Comparison of ENCODE assay signal across 8 mouse cellular contexts in genomic region chr11:70648512-70648911, GRCm38 (mm10). TPM values are rescaled to one million over a fixed set of nuclear protein-coding genes. Genes with fewer than 3 reads are reported as not detected.
DNase-seq lines count a peak whose midpoint lies in the region; ATAC-seq lines count a peak whose summit lies in the region.

No protein-coding gene starts in this region.

- H3K4me3 ChIP-seq in forebrain, embryonic 13.5 days: peak overlapping the region; percentile 75
- peak overlapping the region; percentile 97 for H3K4me3 ChIP-seq in liver, embryonic 16.5 days (ENCODE audit: low read depth, low read length)

- no peak overlapping the region for H3K27ac ChIP-seq in forebrain, embryonic 13.5 days
- H3K27ac ChIP-seq in liver, embryonic 16.5 days (ENCODE audit: low read length): peak overlapping the region; percentile 99

- H3K4me2 ChIP-seq in forebrain, embryonic 13.5 days: peak overlapping the region; percentile 100
- peak overlapping the region; percentile 79 for H3K4me2 ChIP-seq in liver, embryonic 16.5 days (ENCODE audit: low read depth, low read length)

- DNase-seq in cerebellum, adult 9-10 months: peak; percentile 48
- no peak for DNase-seq in cerebellum, adult 8-10 months
- DNase-seq in 416B (ENCODE audit: low read depth): peak; percentile 51
- DNase-seq in thymus, postnatal 36 days: no peak
- DNase-seq in right cerebral cortex, postnatal 4 days: no peak

- H3K9ac ChIP-seq in forebrain, embryonic 13.5 days: peak overlapping the region; percentile 83
- H3K9ac ChIP-seq in liver, embryonic 16.5 days (ENCODE audit: low read depth, low read length): peak overlapping the region; percentile 96

- H3K9me3 ChIP-seq in forebrain, embryonic 13.5 days (replicated peaks): no peaks in the 10 kb centered on the region
- H3K9me3 ChIP-seq in liver, embryonic 16.5 days (replicated peaks; ENCODE audit: control insufficient read depth, low read length): no peaks in the 10 kb centered on the region

- ATAC-seq in forebrain, embryonic 13.5 days: no peak
- ATAC-seq in liver, embryonic 16.5 days (ENCODE audit: low read depth): no peak
- ATAC-seq in granulocyte monocyte progenitor cell, adult 5-6 weeks (replicated peaks; ENCODE audit: poor library complexity, severe bottlenecking): no peak

- peaks cover 57% of the 10 kb centered on the region for H3K4me1 ChIP-seq in forebrain, embryonic 13.5 days
- peaks cover 65% of the 10 kb centered on the region for H3K4me1 ChIP-seq in liver, embryonic 16.5 days (ENCODE audit: control insufficient read depth, low read depth, low read length)

- H3K36me3 ChIP-seq in forebrain, embryonic 13.5 days (ENCODE audit: poor library complexity, severe bottlenecking): peaks cover 64% of the 10 kb centered on the region
- peaks cover 52% of the 10 kb centered on the region for H3K36me3 ChIP-seq in liver, embryonic 16.5 days (ENCODE audit: control insufficient read depth, insufficient read depth)

- WGBS in forebrain, embryonic 13.5 days: 87% methylated on average over 4 of the region's 4 CpGs
- 20% methylated on average over 4 of the region's 4 CpGs for WGBS in liver, embryonic 16.5 days (ENCODE audit: insufficient replicate concordance)

- H3K27me3 ChIP-seq in forebrain, embryonic 13.5 days: no peaks in the 10 kb centered on the region
- H3K27me3 ChIP-seq in liver, embryonic 16.5 days (ENCODE audit: control insufficient read depth, insufficient read depth, low read depth, low read length): no peaks in the 10 kb centered on the region

RNA-seq across cellular contexts. Expression of gene Slc25a11, which starts 1.2 kb away (rescaled TPM):
- polyA plus RNA-seq in forebrain, embryonic 13.5 days (2015; fragmentation: Nextera tagmentation; extraction: Ambion mirVana): 156 and 165 TPM in 2 replicates
- polyA plus RNA-seq in liver, embryonic 16.5 days (2015; fragmentation: Nextera tagmentation; extraction: Ambion mirVana): 74.5 and 79.2 TPM in 2 replicates
- 80.9 and 91.7 TPM in 2 replicates for total RNA-seq in granulocyte monocyte progenitor cell, adult 5-6 weeks (2014; fragmentation: Nextera tagmentation)
- 63.3 and 67.7 TPM in 2 replicates for total RNA-seq in granulocyte monocyte progenitor cell, adult 5-6 weeks (2017)

RNA-seq across cellular contexts. Expression of gene Rnf167, which starts 1.5 kb away (rescaled TPM):
- 108 and 119 TPM in 2 replicates for polyA plus RNA-seq in forebrain, embryonic 13.5 days (2015; fragmentation: Nextera tagmentation; extraction: Ambion mirVana)
- polyA plus RNA-seq in liver, embryonic 16.5 days (2015; fragmentation: Nextera tagmentation; extraction: Ambion mirVana): 76.4 and 79.6 TPM in 2 replicates
- 35.4 and 51.1 TPM in 2 replicates for total RNA-seq in granulocyte monocyte progenitor cell, adult 5-6 weeks (2014; fragmentation: Nextera tagmentation)
- total RNA-seq in granulocyte monocyte progenitor cell, adult 5-6 weeks (2017): 32.7 and 34.6 TPM in 2 replicates

RNA-seq across cellular contexts. Expression of gene Pfn1, which starts 5.9 kb away (rescaled TPM):
- 919 and 977 TPM in 2 replicates for polyA plus RNA-seq in forebrain, embryonic 13.5 days (2015; fragmentation: Nextera tagmentation; extraction: Ambion mirVana)
- polyA plus RNA-seq in liver, embryonic 16.5 days (2015; fragmentation: Nextera tagmentation; extraction: Ambion mirVana): 899 and 965 TPM in 2 replicates
- total RNA-seq in granulocyte monocyte progenitor cell, adult 5-6 weeks (2014; fragmentation: Nextera tagmentation): 1,205 and 1,364 TPM in 2 replicates
- total RNA-seq in granulocyte monocyte progenitor cell, adult 5-6 weeks (2017): 425 and 461 TPM in 2 replicates

RNA-seq across cellular contexts. Expression of gene Eno3, which starts 8.5 kb away (rescaled TPM):
- polyA plus RNA-seq in forebrain, embryonic 13.5 days (2015; fragmentation: Nextera tagmentation; extraction: Ambion mirVana): 7.1 and 7.4 TPM in 2 replicates
- 11.6 and 22.1 TPM in 2 replicates for polyA plus RNA-seq in liver, embryonic 16.5 days (2015; fragmentation: Nextera tagmentation; extraction: Ambion mirVana)
- 14.9 and 18.9 TPM in 2 replicates for total RNA-seq in granulocyte monocyte progenitor cell, adult 5-6 weeks (2014; fragmentation: Nextera tagmentation)
- total RNA-seq in granulocyte monocyte progenitor cell, adult 5-6 weeks (2017): 4.5 and 5.9 TPM in 2 replicates

RNA-seq across cellular contexts. Expression of gene Gp1ba, which starts 9.6 kb away (rescaled TPM):
- 0.15 and 0.30 TPM in 2 replicates for polyA plus RNA-seq in forebrain, embryonic 13.5 days (2015; fragmentation: Nextera tagmentation; extraction: Ambion mirVana)
- polyA plus RNA-seq in liver, embryonic 16.5 days (2015; fragmentation: Nextera tagmentation; extraction: Ambion mirVana): 2.3 and 3.9 TPM in 2 replicates
- total RNA-seq in granulocyte monocyte progenitor cell, adult 5-6 weeks (2014; fragmentation: Nextera tagmentation): not detected in 2 replicates
- total RNA-seq in granulocyte monocyte progenitor cell, adult 5-6 weeks (2017): not detected in 2 replicates

Comparison
In these comparisons a context has a peak if more than half of its experiments do, and no peak if none do; other contexts are left out.
1. DNase-seq: peak in cerebellum, adult 9-10 months (single experiment) and 416B (single experiment); none in cerebellum, adult 8-10 months (single experiment), thymus, postnatal 36 days (0 of 2) and right cerebral cortex, postnatal 4 days (single experiment).